Mouse (Mus musculus) thymus, adult 2 months (tissue): Measurements from ENCODE around the gene Speer4e.
"Not testable (repeated sequence)": the region's sequence is repeated elsewhere in the genome, so short reads cannot be mapped to it uniquely, and the experiment has no call there.

Experiments used
- CTCF ChIP-seq: fragments of 200-500 bp; IDR thresholded peaks from 2 replicates; pipeline ENCODE4 v1.5.1; 2012; ENCODE audit warnings: mild to moderate bottlenecking, control low read depth, low read length, moderate library complexity, borderline replicate concordance; ENCODE audit not compliant: control insufficient read depth, poor library complexity, insufficient read depth; ENCODE audit errors: extremely low read depth
- POLR2A ChIP-seq: fragments of 200-500 bp; IDR thresholded peaks from 2 replicates; pipeline ENCODE4 v1.6.1; 2012; ENCODE audit warnings: mild to moderate bottlenecking, low read length, control low read depth, moderate library complexity; ENCODE audit not compliant: control insufficient read depth, poor library complexity, insufficient read depth; ENCODE audit errors: extremely low read depth

- TF ChIP-seq CTCF, POLR2A: not testable (repeated sequence)
These were observed 40.6 kb upstream of the Speer4e start, which contains the start of gene Gm10354 for GRCm38 (mm10) chr5:14978835-14979234.
